Mouse (Mus musculus): ENCODE measurements around the gene Xpc. TPM values are rescaled to one million over a fixed set of nuclear protein-coding genes. Genes with fewer than 3 reads are reported as not detected.

The Xpc gene
- total RNA-seq (2014; rRNA removed) (20.4 and 39.0 TPM in 2 replicates), polyA plus RNA-seq (2015; fragmentation: Nextera tagmentation; extraction: Ambion mirVana) (12.9 and 15.0 TPM in 2 replicates)

DNA sequence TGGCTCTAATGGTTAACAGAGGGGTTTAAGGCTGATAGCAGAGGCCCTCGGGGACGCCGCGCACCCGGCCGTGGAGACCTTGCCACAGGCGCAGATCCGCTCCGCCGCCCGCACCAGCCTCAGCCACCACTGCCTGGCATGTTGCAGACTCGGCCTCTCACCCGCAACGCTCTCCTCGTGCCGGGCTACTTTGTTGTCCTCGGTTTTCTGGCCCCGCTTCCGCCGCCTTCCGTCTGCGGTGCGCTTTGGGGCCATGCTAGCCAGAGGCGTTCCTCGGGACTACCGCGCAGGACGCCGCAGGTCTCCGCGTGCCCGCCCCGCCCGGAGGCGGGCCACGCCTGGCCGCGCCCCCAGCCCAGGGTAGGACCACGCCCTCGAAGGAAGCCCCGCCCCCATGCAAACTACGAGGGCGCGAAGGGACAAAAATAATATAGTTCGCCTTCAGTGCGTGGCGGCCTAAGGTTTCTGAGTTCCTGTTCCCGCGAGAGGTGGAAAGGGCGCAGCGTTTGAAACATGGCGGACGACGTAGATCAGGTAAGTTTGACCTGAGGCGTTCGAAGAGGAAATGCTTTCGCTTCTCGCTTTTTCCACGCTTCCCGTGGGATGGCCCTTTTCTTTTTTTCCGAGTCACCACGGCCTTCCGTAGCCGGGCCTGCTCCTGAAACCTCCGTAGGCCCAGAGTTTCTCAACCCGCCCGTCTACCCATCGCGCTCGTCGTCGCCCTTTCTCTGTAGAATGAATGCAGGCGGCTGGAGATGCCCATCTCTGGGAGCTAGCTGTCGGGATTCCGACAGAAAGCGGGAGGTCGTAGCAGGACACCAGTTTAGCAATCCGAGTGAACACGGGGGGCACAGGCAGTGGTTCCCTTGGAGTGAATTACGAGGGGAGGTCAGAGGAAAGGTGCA lies at the start of gene Xpc, which contains the start of gene Lsm3:
TSS of gene Xpc (minus strand) at position 344 of the 905 bp plus-strand sequence.
TSS of gene Lsm3 (plus strand) at position 384 of the 905 bp plus-strand sequence.
- 1% methylated on average over 80 of the region's 80 CpGs for WGBS
- ATAC-seq = peak; percentile 96

DNA sequence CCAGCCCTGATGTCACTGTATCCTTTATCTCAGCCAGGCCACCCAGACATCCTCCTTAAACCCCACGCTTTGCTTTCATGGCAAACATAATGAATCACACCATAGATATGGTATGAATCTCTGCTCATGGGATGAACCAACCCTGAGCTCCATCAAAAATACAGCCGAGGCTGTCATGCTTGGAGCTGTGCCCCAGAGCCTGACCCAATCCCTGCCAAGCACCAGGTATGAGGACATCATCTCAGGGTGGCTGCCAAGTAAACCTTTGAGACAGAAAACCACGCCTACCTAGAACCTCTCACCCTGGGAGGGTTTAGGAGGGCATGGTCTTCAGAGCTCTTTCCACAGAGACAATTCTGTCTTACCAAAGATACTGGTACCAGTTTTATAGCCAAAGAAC lies 47.3 kb upstream of the Xpc start:
- Histone ChIP-seq H3K4me1 (ENCODE audit: insufficient read depth) (no peaks in the 10 kb centered on the region), H3K36me3 (ENCODE audit: insufficient read depth) (no peaks in the 10 kb centered on the region), H3K9ac (no peak overlapping the region), H3K27ac (ENCODE audit: low read depth, low read length) (no peak overlapping the region), H3K27me3 (ENCODE audit: insufficient read depth, low read length) (no peaks in the 10 kb centered on the region), H3K4me2 (ENCODE audit: low read depth) (no peak overlapping the region), H3K9me3 (ENCODE audit: low read length) (no peaks in the 10 kb centered on the region), H3K4me3 (ENCODE audit: low read depth, low read length) (no peak overlapping the region)
- WGBS = 75% methylated on average over 3 of the region's 3 CpGs
- ATAC-seq (no peak), DNase-seq (no peak)
- TF ChIP-seq CTCF (IDR thresholded peaks at IDR 0.05; ENCODE audit: low read depth) = no peak

More for the DNA sequence above, at the start of gene Xpc, which contains the start of gene Lsm3:
- peak; percentile 98 for DNase-seq
- Histone ChIP-seq H3K36me3 (ENCODE audit: insufficient read depth) (peaks cover 38% of the 10 kb centered on the region), H3K4me2 (ENCODE audit: low read depth) (peak within 1 kb of the TSS; percentile 92), H3K9ac (peak within 1 kb of the TSS; percentile 88), H3K4me1 (ENCODE audit: insufficient read depth) (peaks cover 13% of the 10 kb centered on the region; the same call in 1 of the 2 replicates), H3K4me3 (ENCODE audit: low read depth, low read length) (peak within 1 kb of the TSS; percentile 77), H3K9me3 (ENCODE audit: low read length) (no peaks in the 10 kb centered on the region), H3K27me3 (ENCODE audit: insufficient read depth, low read length) (no peaks in the 10 kb centered on the region), H3K27ac (ENCODE audit: low read depth, low read length) (peak within 1 kb of the TSS; percentile 79)
- peak; percentile 16; the same call in 1 of the 2 replicates for TF ChIP-seq CTCF (IDR thresholded peaks at IDR 0.05; ENCODE audit: low read depth)

DNA sequence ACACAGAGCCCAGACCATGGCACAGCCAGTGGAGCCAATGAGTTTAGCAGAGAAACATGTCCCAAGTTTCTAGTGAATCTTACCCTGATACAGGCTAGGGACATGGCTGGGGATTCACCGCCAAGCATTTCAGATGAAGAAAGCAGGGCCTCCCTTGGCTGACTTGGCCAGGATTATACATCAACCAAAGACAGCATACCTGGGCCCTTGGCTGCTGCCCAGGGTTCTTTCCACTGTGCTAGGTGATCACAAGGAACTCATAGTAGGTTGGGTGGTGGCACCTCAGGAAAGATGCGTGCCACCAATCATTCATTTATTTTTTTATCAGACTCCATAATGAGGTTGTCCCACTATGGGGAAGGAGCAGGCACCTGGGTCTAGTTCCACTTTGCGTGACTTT lies 44.5 kb upstream of the Xpc start:
- TF ChIP-seq CTCF (IDR thresholded peaks at IDR 0.05; ENCODE audit: low read depth) = no peak
- Histone ChIP-seq H3K27me3 (ENCODE audit: insufficient read depth, low read length) (no peaks in the 10 kb centered on the region), H3K9me3 (ENCODE audit: low read length) (no peaks in the 10 kb centered on the region), H3K4me3 (ENCODE audit: low read depth, low read length) (no peak overlapping the region), H3K4me2 (ENCODE audit: low read depth) (no peak overlapping the region), H3K4me1 (ENCODE audit: insufficient read depth) (no peaks in the 10 kb centered on the region), H3K27ac (ENCODE audit: low read depth, low read length) (no peak overlapping the region), H3K9ac (no peak overlapping the region), H3K36me3 (ENCODE audit: insufficient read depth) (no peaks in the 10 kb centered on the region)
- DNase-seq = no peak
- no peak for ATAC-seq
- WGBS = 97% methylated on average over 3 of the region's 3 CpGs

DNA sequence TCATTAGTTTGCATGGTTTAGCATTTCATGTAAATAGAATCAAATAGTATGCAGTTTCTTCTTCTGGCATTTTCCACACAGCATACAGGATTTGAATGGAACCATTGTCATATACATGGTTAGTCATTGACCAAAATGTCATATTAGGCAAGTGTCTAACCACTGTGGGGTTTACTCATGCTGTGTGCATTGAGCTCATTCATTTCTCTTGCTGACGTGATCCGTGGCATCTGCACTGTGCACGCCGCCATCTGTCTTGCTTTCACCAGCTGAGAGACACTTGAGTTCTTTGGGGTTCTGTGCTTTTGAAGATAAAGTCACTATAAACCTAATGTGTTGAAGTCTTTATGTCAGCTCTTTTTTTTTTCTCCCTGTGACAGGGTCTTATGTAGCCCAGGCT lies 43.7 kb upstream of the Xpc start:
- WGBS = 62% methylated on average over 4 of the region's 4 CpGs
- Histone ChIP-seq H3K27ac (ENCODE audit: low read depth, low read length) (no peak overlapping the region), H3K9me3 (ENCODE audit: low read length) (no peaks in the 10 kb centered on the region), H3K9ac (no peak overlapping the region), H3K4me1 (ENCODE audit: insufficient read depth) (no peaks in the 10 kb centered on the region), H3K27me3 (ENCODE audit: insufficient read depth, low read length) (no peaks in the 10 kb centered on the region), H3K4me3 (ENCODE audit: low read depth, low read length) (no peak overlapping the region), H3K4me2 (ENCODE audit: low read depth) (no peak overlapping the region), H3K36me3 (ENCODE audit: insufficient read depth) (no peaks in the 10 kb centered on the region)
- ATAC-seq = peak; percentile 50
- TF ChIP-seq CTCF (IDR thresholded peaks at IDR 0.05; ENCODE audit: low read depth) = no peak
- peak; percentile 33 for DNase-seq

DNA sequence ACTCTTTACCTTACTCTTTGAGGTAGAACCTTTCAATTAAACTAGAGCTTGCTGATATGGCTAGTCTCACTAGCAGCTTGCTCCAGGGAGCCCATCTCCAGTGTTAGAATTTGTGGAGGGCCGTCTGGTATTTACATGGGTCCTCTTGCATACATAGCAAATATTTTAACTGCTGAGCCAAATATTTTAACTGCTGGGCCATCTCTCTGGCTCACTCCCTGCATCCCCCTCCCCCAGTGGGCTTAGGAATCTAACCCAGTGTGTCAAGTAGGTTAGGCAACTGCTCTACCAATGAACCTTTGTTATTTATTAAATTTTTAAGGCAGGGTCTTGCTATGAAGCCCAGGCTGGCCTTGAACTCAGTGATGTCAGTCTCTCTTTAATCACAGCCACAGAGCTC lies 42.9 kb upstream of the Xpc start:
- Histone ChIP-seq H3K4me2 (ENCODE audit: low read depth) (no peak overlapping the region), H3K4me3 (ENCODE audit: low read depth, low read length) (no peak overlapping the region), H3K4me1 (ENCODE audit: insufficient read depth) (no peaks in the 10 kb centered on the region), H3K9me3 (ENCODE audit: low read length) (no peaks in the 10 kb centered on the region), H3K36me3 (ENCODE audit: insufficient read depth) (no peaks in the 10 kb centered on the region), H3K27me3 (ENCODE audit: insufficient read depth, low read length) (no peaks in the 10 kb centered on the region), H3K27ac (ENCODE audit: low read depth, low read length) (no peak overlapping the region), H3K9ac (no peak overlapping the region)
- 69% methylated on average over 1 of the region's 1 CpGs for WGBS
- no peak for TF ChIP-seq CTCF (IDR thresholded peaks at IDR 0.05; ENCODE audit: low read depth)
- DNase-seq (no peak), ATAC-seq (no peak)

DNA sequence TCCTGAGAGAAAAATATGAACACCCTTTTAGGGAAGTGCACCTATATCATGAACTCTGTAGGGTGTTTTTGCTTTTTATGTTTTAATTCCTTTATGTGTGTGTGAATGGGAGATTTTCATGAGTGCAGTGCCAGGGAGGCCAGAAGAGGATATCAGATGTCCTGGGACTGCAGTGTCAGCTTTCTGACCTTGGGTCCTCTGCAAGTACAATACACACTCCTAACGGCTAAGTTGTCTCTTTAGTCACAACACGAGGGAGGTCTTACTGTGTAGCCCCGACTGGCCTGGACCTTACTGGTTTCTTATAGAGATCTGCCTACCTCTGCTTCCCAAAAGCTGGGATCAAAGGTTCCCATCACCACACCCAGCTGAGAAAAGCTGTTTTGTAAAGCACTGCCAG lies 37.0 kb upstream of the Xpc start:
- H3K9me3 ChIP-seq (ENCODE audit: low read length) = no peaks in the 10 kb centered on the region

DNA sequence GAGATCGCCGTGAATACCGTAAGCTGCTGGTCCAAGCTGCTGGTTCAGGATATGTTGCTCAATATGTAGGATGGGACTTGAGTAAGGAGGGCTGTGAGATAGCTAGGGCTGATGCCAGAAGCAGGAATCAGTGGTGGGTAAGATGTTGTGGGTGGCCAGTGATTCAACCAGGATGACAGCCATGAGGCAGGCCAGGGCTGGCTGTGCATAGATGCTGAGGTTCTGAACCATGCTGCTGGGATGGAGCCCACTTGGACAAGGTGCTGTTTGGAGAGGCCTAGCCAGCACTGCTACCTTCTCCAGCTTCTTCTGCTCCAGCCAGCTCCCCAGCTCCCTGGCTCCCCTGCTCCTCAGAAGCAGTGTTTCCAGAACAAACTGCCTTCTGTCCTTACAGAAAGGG lies 36.0 kb upstream of the Xpc start:
- Histone ChIP-seq H3K4me3 (ENCODE audit: low read depth, low read length) (no peak overlapping the region), H3K27me3 (ENCODE audit: insufficient read depth, low read length) (no peaks in the 10 kb centered on the region), H3K9me3 (ENCODE audit: low read length) (no peaks in the 10 kb centered on the region), H3K27ac (ENCODE audit: low read depth, low read length) (no peak overlapping the region), H3K4me2 (ENCODE audit: low read depth) (no peak overlapping the region), H3K4me1 (ENCODE audit: insufficient read depth) (no peaks in the 10 kb centered on the region), H3K9ac (no peak overlapping the region), H3K36me3 (ENCODE audit: insufficient read depth) (no peaks in the 10 kb centered on the region)
- no peak for DNase-seq
- WGBS = 97% methylated on average over 3 of the region's 3 CpGs
- ATAC-seq = no peak
- TF ChIP-seq CTCF (IDR thresholded peaks at IDR 0.05; ENCODE audit: low read depth) = no peak

More for the DNA sequence above, 37.0 kb upstream of the Xpc start:
- Histone ChIP-seq H3K27me3 (ENCODE audit: insufficient read depth, low read length) (no peaks in the 10 kb centered on the region), H3K9ac (no peak overlapping the region), H3K27ac (ENCODE audit: low read depth, low read length) (no peak overlapping the region), H3K4me2 (ENCODE audit: low read depth) (no peak overlapping the region), H3K36me3 (ENCODE audit: insufficient read depth) (no peaks in the 10 kb centered on the region), H3K4me1 (ENCODE audit: insufficient read depth) (no peaks in the 10 kb centered on the region), H3K4me3 (ENCODE audit: low read depth, low read length) (no peak overlapping the region)
- WGBS = 71% methylated on average over 3 of the region's 3 CpGs
- TF ChIP-seq CTCF (IDR thresholded peaks at IDR 0.05; ENCODE audit: low read depth) = no peak
- DNase-seq = no peak
- ATAC-seq = no peak
